Mouse (Mus musculus): Measurements from ENCODE around the gene Gm29133. TPM values are rescaled to one million over a fixed set of nuclear protein-coding genes. Genes with fewer than 3 reads are reported as not detected.

Gene Gm29133
- not detected in 2 replicates for polyA plus RNA-seq (2012; rRNA removed)

DNA sequence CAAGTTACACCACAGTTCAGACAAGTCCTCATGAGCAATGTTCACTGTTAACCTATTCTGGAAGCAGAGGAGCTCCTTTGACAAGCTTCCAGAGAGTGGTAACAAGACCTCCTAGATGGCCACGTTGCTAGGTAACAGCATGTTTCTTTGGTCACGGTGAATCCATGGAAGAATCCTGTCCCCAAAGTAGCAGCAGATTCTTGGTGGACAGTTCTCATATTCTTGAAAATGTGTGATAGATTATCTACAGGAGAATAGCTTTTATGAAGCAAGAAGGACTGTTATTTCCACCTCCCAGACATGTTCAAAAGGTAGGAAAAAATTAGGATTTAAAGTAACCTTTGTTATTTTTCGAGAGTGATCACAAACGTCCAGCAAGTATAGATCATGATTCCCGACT lies at the start of gene Gm29133:
Gene Gm29133 (plus strand): TSS at position 301 of the 400 bp plus-strand sequence.
- DNase-seq (ENCODE audit: low spot score) = no peak

GRCm38 (mm10) chr3:75699088-75699487 lies 48.9 kb upstream of the Gm29133 start:
- DNase-seq (ENCODE audit: low spot score) = no peak

DNA sequence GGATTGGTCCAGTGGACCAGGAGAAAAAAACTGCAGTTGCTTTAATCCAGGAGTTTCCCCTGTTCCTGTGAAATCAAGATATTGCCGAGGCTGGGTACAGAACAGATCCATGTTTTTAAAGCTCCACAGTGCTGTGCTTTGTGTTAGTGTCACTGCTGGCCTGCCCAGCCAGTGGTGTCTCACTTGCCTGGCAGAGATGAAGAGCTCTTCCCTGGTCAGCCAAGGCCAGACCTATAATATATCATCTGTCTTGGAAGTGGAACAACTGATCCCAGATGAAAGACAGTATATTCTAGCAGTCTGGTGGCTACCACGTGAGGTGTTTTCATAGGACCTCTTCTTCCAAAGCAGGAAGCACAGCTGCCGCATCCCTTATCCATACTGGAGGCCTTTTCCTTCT lies 46.7 kb upstream of the Gm29133 start:
- DNase-seq (ENCODE audit: low spot score) = no peak

DNA sequence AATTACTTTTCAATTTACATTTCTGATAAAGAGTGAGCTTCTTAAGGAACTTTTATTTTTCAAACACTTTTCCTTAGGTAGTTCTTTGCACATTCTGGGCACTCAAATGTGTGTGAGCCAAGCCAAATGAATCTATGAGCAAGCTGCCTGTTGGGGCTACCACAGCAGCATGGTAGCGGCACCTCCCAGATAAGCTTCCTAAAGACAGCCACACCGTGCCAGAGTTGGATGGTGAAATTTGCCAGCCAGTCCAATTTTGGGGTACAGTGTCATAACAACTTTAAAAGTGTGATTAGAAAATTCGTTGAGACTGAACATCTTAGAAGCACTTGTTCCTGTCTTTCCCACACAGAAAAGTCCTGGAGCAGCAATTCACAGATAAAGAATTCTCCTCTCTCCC lies 41.5 kb upstream of the Gm29133 start:
- DNase-seq (ENCODE audit: low spot score) = no peak

DNA sequence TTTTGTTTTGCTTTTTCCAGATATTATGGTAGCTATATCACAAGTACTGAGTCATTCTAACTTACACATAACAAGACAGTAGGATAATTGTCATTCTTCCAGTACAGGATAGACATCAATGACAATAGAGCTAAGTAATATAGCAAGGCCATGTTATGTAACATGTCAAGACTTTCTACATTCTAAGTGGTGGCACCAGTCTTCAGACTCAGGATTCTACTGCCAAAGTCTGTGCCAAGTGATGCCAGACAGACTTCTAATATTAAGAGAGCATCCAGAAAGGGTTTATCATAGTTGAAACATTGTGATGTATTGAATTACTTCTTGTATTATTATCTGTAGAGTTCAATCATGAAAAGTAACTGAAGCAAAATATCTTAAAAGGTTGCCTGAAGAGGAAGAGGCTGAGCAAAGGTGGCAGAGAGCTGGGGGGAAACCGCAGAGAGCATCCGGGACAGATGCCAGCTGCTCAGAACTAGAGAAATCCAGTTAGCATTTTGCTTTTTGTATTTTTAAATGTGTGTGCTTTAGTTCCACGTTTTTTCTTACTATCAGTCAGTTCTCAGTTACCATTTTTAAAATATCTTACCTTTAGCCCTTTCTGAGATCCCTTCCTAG lies 34.2 kb upstream of the Gm29133 start:
- no peak for DNase-seq (ENCODE audit: low spot score)

GRCm38 (mm10) chr3:75720663-75721062 lies 27.3 kb upstream of the Gm29133 start:
- DNase-seq (ENCODE audit: low spot score) = no peak

- DNase-seq (ENCODE audit: low spot score) = no peak
Observed at GRCm38 (mm10) chr3:75730982-75731600, 16.9 kb upstream of the Gm29133 start.

DNA sequence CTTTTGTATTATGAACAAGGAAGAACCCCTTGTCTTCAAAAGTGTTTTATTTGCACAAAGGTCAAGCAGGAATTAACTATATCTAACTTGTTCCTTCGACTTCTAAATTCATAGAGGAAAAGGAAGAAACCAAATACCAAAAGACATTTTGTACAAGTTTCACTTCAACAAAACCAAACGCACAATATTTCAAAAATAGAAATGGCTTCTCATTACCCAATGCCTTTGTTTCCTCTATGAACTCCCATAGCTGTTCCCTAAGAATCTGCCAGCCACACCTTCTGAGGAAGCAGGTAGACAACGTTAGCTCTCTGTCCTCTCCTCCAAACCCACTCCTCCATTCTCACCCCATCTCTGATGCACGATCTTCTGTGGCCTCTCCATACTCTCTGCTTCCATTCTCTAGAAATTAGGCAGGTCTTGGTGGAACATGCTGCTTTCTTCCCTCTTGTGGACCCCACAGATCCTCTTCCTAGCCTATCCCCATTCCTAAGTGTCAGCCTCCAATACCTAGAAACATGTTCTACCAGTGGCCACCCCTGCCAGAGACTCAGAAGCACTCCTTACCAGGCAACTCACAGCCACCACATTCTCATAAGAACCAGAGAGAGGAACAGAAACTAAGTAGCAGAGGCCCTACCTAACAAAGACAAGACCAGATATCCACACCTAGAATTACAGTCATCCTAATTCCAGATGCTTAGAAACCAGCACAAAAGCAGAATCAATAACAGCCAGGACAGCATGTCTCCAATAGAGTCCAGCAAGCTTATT lies 4.1 kb upstream of the Gm29133 start:
- no peak for DNase-seq (ENCODE audit: low spot score)

DNA sequence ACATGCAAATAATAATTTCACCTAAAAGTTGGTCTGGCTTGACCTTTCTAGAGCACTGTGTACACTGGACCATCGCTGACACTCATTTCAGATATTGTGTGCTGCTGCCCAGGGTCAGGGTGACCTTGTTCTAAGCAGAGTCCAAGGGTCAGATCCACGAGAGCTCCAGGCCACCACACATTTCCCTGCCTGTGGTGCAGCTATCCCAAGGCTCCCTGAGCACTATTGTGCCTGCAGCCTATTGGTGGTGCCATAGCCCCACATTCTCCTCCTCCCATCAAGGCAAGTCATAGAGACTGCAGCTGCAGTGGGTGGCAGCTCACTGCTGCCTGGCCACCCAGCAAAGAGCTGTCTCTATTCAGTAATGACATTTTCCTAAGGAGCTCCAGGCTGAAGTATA lies 2.7 kb upstream of the Gm29133 start:
- no peak for DNase-seq (ENCODE audit: low spot score)

- no peak for DNase-seq (ENCODE audit: low spot score)
Observed at GRCm38 (mm10) chr3:75763351-75763750, 15.4 kb downstream of the Gm29133 start.

DNA sequence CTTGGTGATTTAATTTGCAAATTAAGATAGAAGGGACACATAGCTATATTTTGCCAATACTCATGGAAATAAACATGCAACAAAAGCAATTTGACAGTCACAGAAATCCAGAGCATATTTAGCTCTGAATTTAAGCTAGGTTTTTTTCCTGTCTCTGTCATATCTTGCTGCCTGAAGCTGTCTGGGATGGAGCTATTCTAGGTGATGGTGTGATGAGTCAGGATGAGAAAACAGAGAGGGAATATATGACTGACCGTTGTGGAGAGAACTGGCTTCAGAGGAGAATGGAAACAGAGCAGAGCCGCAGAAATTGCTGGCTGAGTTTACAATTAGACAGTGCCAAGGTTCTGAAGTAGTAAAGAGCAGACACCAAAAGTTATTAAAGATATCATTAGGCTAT lies 26.3 kb downstream of the Gm29133 start:
- no peak for DNase-seq (ENCODE audit: low spot score)

GRCm38 (mm10) chr3:75808001-75808400 lies 60.0 kb downstream of the Gm29133 start:
- no peak for DNase-seq (ENCODE audit: low spot score)

GRCm38 (mm10) chr3:75823934-75824333 lies 75.9 kb downstream of the Gm29133 start:
- DNase-seq (ENCODE audit: low spot score) = no peak

DNA sequence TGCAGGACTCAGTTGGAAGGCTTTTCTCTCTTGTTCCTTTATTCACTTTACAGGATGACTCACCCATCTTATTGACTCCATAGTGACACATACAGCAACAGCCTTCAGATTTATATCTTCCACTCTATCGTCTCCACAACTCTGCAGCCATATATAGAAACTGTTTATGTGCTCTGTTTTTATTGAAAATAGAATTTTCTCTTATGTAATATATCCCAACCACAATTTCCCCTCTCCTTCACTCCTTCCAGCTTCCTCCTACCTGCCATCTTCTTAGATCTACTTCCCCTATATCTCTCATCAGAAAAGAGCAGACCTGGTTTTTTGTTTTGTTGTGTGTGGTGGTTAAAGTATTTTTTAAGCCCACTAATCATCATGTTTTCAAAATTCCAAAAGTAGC lies 76.5 kb downstream of the Gm29133 start:
- DNase-seq (ENCODE audit: low spot score) = no peak

GRCm38 (mm10) chr3:75834827-75835226 lies 86.8 kb downstream of the Gm29133 start:
- no peak for DNase-seq (ENCODE audit: low spot score)

- DNase-seq (ENCODE audit: low spot score) = no peak
Observed at GRCm38 (mm10) chr3:75835286-75835967, 87.4 kb downstream of the Gm29133 start.

Other genes with a start within 250 kb of the Gm29133 start
- gene Pdcd10, start 191.3 kb upstream of the Gm29133 start, polyA plus RNA-seq (2012; rRNA removed) = 49.0 and 62.1 TPM in 2 replicates
- 3.0 and 3.2 TPM in 2 replicates for gene Serpini1, start 190.7 kb upstream of the Gm29133 start, polyA plus RNA-seq (2012; rRNA removed)
- 74.6 and 89.9 TPM in 2 replicates for gene Golim4, start 208.8 kb downstream of the Gm29133 start, polyA plus RNA-seq (2012; rRNA removed)